Mouse (Mus musculus): ENCODE results near the gene Sema3b. TPM values are rescaled to one million over a fixed set of nuclear protein-coding genes. Genes with fewer than 3 reads are reported as not detected.

The Sema3b gene
- not detected in 2 replicates for polyA plus RNA-seq (2012; ENCODE audit: insufficient read depth, insufficient read length, low replicate concordance, missing spikeins)

DNA sequence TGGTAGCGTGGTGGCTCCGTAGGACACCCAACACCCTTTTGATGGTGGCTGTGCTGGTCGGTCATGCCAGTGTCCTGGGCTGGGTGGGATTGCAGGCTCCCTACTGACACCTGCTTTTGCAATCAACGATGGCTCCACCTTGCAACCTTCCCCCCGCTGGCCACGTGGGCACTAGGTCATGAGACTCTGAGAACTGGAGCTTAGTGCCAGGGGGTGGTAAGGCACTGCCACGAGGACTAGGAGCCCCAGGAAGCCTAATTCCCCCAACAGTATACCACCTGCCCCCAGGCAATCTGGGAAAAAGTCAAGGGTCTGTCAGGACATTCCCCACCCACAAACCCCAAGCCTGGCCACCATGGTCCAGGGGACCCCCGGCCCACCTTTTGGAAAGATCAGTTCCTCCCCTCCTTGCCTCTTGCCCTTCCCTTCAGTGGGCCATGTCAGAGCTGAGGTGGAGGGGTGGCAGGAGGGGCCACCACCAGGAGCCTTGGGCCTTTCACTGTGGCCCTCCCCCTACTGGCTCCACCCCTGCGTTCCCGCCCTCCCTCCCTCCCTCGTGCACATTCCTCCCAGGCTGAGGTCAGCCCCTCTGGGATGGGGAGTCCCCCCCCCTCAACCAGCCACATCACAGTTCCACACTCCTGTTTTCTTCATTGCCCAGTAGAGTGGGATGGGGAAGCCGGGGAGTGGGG, at the start of gene Sema3b:
Gene Sema3b (minus strand): TSS at position 489 of the 692 bp plus-strand sequence.
- WGBS: 45% methylated on average over 12 of the region's 12 CpGs
- no peak for TF ChIP-seq POLR2A (IDR thresholded peaks at IDR 0.05; ENCODE audit: insufficient read depth, low read depth, low read length)
- no peak for TF ChIP-seq CTCF (IDR thresholded peaks at IDR 0.05; ENCODE audit: insufficient read depth, low read depth, low read length)
- no peak within 1 kb of the TSS for H3K27ac ChIP-seq (ENCODE audit: insufficient read depth, low read depth, low read length)
- H3K4me3 ChIP-seq (ENCODE audit: insufficient read depth, low read depth, low read length): no peak within 1 kb of the TSS
- H3K4me1 ChIP-seq (ENCODE audit: control insufficient read depth, insufficient read depth, low read length): peaks cover 15% of the 10 kb centered on the region

DNA sequence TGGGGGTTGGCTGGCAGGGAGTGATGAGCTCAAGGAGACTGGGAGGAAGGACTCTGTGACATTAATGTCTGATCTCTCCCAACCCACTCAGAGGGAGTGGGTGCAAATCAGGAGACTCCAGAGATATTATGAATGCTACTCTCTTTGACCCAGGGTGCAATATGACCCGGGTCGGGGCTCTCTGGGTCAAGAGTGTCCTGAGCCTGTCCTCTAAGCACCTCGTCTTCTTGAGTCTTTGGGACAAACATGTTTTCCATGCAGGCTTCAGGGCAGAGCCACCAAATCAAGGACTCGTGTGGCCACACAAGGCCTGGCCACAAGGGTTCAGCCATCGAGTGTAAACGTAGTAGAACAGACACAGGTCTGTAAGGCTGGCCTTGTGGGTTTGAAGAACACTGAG, 49.1 kb upstream of the Sema3b start:
- Histone ChIP-seq H3K27ac (ENCODE audit: insufficient read depth, low read depth, low read length) (no peak overlapping the region), H3K4me1 (ENCODE audit: control insufficient read depth, insufficient read depth, low read length) (0 out of 2 replicates have a peak, but pooled peaks cover 4% of the 10 kb centered on the region), H3K4me3 (ENCODE audit: insufficient read depth, low read depth, low read length) (no peak overlapping the region)
- WGBS: 89% methylated on average over 6 of the region's 6 CpGs
- no peak for TF ChIP-seq CTCF (IDR thresholded peaks at IDR 0.05; ENCODE audit: insufficient read depth, low read depth, low read length)
- no peak for TF ChIP-seq POLR2A (IDR thresholded peaks at IDR 0.05; ENCODE audit: insufficient read depth, low read depth, low read length)

DNA sequence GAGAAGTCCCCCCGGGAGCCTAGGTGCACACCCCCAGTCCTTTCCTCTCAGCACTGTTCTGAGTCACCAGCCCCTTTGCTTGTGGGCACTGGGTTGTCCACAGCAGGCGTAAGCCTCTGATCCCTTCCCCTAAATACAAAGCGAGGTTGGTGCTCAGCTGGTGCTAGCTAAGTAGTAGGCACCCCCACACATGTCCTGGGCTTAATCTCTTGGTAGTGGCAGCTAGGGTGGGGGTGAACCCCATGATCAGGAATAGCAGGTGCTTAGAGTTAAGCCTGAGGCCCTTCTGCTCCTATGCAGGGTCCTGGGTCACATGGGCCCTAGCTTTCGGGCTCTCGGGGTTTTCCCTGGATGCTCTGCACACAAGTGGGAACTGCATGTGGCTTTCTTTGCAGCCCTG, 48.1 kb upstream of the Sema3b start:
- 0 out of 2 replicates have a peak, but pooled peaks cover 4% of the 10 kb centered on the region for H3K4me1 ChIP-seq (ENCODE audit: control insufficient read depth, insufficient read depth, low read length)

DNA sequence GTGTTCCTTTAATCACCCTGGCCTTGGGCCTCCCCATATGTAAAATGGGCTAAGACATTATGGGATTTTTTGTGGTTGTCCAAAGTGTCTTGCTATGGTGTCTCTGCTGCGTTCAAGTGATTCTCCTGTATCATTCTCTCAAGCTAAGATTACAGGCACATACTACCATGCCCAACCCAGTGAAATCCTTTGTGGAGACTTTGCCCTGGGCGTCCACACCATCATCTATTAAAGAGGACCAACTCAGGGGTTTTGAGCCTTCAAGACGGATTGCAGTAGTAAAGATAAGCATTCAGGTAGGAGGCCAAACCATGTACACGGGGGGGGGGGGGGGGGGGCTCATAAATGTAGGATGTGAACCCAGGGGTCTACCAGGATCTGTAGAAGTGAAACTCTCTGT, 45.6 kb upstream of the Sema3b start:
- Histone ChIP-seq H3K4me1 (ENCODE audit: control insufficient read depth, insufficient read depth, low read length) (peaks cover 8% of the 10 kb centered on the region), H3K27ac (ENCODE audit: insufficient read depth, low read depth, low read length) (no peak overlapping the region), H3K4me3 (ENCODE audit: insufficient read depth, low read depth, low read length) (no peak overlapping the region)
- 81% methylated on average over 4 of the region's 4 CpGs for WGBS
- TF ChIP-seq POLR2A (IDR thresholded peaks at IDR 0.05; ENCODE audit: insufficient read depth, low read depth, low read length) (no peak), CTCF (IDR thresholded peaks at IDR 0.05; ENCODE audit: insufficient read depth, low read depth, low read length) (no peak)

More for the DNA sequence above, 48.1 kb upstream of the Sema3b start:
- no peak for TF ChIP-seq POLR2A (IDR thresholded peaks at IDR 0.05; ENCODE audit: insufficient read depth, low read depth, low read length)
- no peak for TF ChIP-seq CTCF (IDR thresholded peaks at IDR 0.05; ENCODE audit: insufficient read depth, low read depth, low read length)
- no peak overlapping the region for H3K27ac ChIP-seq (ENCODE audit: insufficient read depth, low read depth, low read length)
- H3K4me3 ChIP-seq (ENCODE audit: insufficient read depth, low read depth, low read length): no peak overlapping the region
- WGBS: 80% methylated on average over 5 of the region's 5 CpGs

DNA sequence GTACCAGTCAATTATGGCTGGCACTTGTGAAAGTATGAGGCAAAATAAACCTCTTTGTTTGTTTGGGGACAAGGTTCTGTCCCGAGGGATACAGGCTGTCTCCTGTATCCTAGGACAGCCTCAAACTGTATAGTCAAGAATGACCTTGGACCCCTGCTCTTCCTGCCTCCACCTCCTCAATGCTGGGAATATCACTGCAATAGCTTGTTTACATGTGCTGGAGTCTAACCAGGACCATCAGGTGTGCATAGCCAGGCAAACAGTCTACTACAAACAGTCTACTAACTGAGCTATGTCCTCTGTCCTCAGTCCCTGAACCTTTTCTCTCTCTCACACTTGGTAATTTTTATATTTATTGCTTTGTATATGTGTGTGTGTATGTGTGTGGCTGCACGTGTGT, 44.4 kb upstream of the Sema3b start:
- Histone ChIP-seq H3K4me1 (ENCODE audit: control insufficient read depth, insufficient read depth, low read length) (peaks cover 8% of the 10 kb centered on the region), H3K4me3 (ENCODE audit: insufficient read depth, low read depth, low read length) (no peak overlapping the region), H3K27ac (ENCODE audit: insufficient read depth, low read depth, low read length) (no peak overlapping the region)
- WGBS: 77% methylated on average over 2 of the region's 2 CpGs
- TF ChIP-seq CTCF (IDR thresholded peaks at IDR 0.05; ENCODE audit: insufficient read depth, low read depth, low read length) (no peak), POLR2A (IDR thresholded peaks at IDR 0.05; ENCODE audit: insufficient read depth, low read depth, low read length) (no peak)

DNA sequence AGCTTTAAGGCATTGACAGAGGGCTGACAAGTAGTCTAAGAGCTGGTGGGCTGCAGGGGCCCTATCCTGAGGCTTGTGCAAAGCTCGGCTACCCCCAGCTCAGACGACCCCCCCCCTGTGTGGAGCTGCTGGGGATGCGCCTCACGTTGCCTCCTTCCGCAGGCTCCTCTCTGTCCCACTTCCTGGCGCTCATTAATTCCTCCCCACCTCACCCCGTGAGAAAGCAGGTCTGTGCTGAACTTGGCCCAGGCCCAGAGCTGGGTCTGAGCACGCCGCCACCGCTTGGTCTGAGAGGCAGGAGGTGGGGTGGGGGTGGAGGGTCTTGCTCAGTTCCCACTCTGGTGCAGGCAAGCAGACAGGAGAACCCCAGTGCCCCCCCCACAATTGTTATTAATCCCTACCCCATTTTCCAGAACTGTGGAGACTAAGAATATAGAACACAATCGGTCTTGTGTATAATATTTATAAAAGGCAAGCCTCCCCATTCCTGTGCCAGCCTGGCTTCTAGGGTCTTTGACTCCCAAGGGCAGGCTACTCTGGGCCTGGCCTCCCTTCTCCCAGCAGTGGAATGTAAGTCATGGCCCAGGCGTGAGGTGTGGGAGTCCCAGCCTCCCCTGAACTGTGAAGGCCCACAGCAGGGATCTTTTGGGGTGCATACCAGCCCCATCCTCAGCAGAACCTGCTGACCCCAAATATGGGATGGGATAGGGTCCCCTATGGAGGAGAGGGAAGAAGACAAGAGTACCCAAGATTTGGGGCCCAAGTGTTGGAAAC, 41.9 kb upstream of the Sema3b start:
- TF ChIP-seq POLR2A (IDR thresholded peaks at IDR 0.05; ENCODE audit: insufficient read depth, low read depth, low read length) (no peak), CTCF (IDR thresholded peaks at IDR 0.05; ENCODE audit: insufficient read depth, low read depth, low read length) (no peak)
- peak overlapping the region; percentile 19; the same call in 1 of the 2 replicates for H3K27ac ChIP-seq (ENCODE audit: insufficient read depth, low read depth, low read length)
- 38% methylated on average over 12 of the region's 12 CpGs for WGBS
- peaks cover 8% of the 10 kb centered on the region for H3K4me1 ChIP-seq (ENCODE audit: control insufficient read depth, insufficient read depth, low read length)
- no peak overlapping the region for H3K4me3 ChIP-seq (ENCODE audit: insufficient read depth, low read depth, low read length)

DNA sequence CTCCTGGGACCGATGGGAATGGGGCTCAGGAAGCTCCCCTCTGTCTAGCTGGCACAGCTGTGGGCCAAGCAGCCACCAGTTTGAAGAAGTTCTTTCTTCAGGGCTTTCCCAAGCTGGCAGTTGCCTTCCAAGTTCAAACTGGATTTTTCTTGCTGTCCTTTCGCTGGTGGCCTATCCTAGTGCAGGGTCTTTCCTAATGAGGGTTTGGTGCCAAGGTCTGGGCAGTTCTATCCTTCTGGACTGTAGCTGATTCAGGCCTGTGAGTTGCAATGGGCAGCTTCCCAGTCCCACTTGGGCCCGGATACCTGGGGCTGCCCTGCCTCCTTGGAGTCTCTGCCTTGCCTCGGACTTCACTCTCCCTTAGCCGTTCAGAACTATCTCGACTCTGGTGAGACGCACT, 41.2 kb upstream of the Sema3b start:
- Histone ChIP-seq H3K4me1 (ENCODE audit: control insufficient read depth, insufficient read depth, low read length) (peaks cover 8% of the 10 kb centered on the region), H3K4me3 (ENCODE audit: insufficient read depth, low read depth, low read length) (no peak overlapping the region), H3K27ac (ENCODE audit: insufficient read depth, low read depth, low read length) (0 out of 2 replicates have a peak overlapping the region, but pooled peaks have one; percentile 29)
- no peak for TF ChIP-seq CTCF (IDR thresholded peaks at IDR 0.05; ENCODE audit: insufficient read depth, low read depth, low read length)
- no peak for TF ChIP-seq POLR2A (IDR thresholded peaks at IDR 0.05; ENCODE audit: insufficient read depth, low read depth, low read length)
- WGBS: 39% methylated on average over 7 of the region's 7 CpGs

DNA sequence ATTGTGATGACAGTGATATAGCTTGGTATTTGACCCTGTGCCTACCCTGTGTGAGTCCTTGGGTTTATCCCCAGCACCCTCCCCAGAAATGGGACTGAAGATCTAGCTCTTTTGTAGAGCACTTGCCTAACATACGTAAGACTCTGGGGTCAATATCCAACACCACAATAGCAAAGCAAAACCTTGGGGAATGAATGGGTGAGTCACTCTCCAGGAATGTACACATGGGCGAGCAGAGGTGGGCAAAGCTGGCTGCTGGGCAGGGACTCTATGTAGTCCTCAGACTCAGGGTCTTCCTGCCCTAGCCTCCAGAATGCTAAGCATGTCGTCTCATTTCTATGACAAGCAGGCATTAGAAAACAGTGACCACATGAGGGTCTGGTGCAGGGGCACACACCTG, 39.7 kb upstream of the Sema3b start:
- Histone ChIP-seq H3K27ac (ENCODE audit: insufficient read depth, low read depth, low read length) (no peak overlapping the region), H3K4me1 (ENCODE audit: control insufficient read depth, insufficient read depth, low read length) (peaks cover 11% of the 10 kb centered on the region), H3K4me3 (ENCODE audit: insufficient read depth, low read depth, low read length) (no peak overlapping the region)
- WGBS: 85% methylated on average over 3 of the region's 3 CpGs
- no peak for TF ChIP-seq CTCF (IDR thresholded peaks at IDR 0.05; ENCODE audit: insufficient read depth, low read depth, low read length)
- TF ChIP-seq POLR2A (IDR thresholded peaks at IDR 0.05; ENCODE audit: insufficient read depth, low read depth, low read length): no peak

DNA sequence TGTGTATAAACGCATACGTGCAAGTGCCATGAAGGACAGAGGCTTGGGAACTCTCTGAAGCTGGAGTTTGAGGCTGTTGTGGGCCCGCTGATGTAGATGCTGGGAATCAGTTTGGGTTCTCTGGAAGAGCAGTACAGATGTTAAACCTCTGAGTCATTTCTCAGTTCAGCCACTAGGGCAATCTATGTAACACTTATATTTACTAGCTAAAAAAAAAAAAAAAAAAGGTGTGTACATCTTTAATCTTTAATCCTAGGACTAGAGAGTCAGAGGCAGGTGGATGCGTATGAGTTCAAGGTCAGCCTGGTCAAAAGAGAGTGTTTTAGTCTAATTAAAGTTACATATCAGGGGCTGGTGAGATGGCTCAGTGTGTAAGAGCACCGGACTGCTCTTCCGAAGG, 37.9 kb upstream of the Sema3b start:
- no peak overlapping the region for H3K4me3 ChIP-seq (ENCODE audit: insufficient read depth, low read depth, low read length)
- H3K4me1 ChIP-seq (ENCODE audit: control insufficient read depth, insufficient read depth, low read length): peaks cover 11% of the 10 kb centered on the region
- TF ChIP-seq CTCF (IDR thresholded peaks at IDR 0.05; ENCODE audit: insufficient read depth, low read depth, low read length) (no peak), POLR2A (IDR thresholded peaks at IDR 0.05; ENCODE audit: insufficient read depth, low read depth, low read length) (no peak)
- WGBS: 92% methylated on average over 6 of the region's 6 CpGs
- H3K27ac ChIP-seq (ENCODE audit: insufficient read depth, low read depth, low read length): no peak overlapping the region

Measured in olfactory bulb, adult 2 months (tissue).